Mouse (Mus musculus): Measurements from ENCODE around the gene Rab23.
"Not testable (repeated sequence)": the region's sequence is repeated elsewhere in the genome, so short reads cannot be mapped to it uniquely, and the experiment has no call there.

Gene Rab23

GRCm38 (mm10) chr1:33733044-33733443 lies 13.4 kb downstream of the Rab23 start:
- no peak for DNase-seq (ENCODE audit: low spot score in 2 of 2)

GRCm38 (mm10) chr1:33734001-33734685 lies 14.5 kb downstream of the Rab23 start:
- no peak for DNase-seq (ENCODE audit: low spot score in 2 of 2)

GRCm38 (mm10) chr1:33738281-33738680 lies 18.6 kb downstream of the Rab23 start:
- no peak for DNase-seq (ENCODE audit: low spot score in 2 of 2)

DNA sequence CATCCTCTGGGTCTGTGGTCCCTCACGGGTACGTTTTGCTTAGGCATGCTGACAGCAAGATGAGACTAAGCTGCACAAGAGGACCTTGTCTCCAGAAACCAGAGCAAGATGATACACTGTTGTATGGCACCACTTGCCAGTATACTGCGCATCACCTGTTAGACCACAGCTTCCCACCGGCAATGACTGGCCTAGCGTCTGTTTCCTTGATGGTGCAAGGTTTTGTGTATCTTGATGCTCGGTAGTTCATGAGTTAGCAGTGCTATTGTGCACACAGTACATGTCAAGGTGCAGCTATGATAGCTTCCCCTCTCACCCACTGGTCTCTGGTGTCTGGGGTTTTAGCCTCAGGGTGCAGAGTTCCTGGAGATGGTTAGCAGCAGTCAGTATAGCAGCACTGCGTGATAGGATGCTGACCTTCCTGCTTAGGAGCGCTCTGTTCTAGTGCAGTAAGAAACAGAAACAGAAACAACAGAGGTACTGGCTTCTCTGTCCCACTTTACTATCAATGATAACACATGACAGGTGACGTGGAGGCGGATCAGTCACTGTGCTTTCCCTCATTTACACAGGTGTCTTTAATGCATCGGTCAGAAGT lies 19.1 kb downstream of the Rab23 start:
- DNase-seq (ENCODE audit: low spot score in 2 of 2) = no peak

DNA sequence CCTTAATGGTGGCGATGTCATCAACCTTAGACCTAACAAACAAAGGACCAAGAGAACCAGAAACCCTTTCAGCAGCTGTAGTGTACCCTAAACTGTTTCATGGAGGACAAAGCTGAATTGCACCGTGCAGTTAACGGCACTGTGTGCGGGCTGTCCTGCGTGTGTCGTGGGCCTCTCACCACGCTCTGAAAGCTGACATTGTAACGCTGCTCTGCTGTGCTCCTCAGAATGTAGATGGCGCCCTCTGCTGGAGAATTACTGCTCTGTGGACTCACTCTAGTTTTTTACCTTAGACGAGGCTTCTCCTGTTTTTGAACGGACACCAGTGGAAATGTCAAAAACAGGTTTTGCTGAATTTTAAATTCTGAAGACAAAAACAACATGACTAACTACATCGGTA lies 19.6 kb downstream of the Rab23 start:
- DNase-seq (ENCODE audit: low spot score in 2 of 2) = peak in 1 of 2 experiments; percentile 74

DNA sequence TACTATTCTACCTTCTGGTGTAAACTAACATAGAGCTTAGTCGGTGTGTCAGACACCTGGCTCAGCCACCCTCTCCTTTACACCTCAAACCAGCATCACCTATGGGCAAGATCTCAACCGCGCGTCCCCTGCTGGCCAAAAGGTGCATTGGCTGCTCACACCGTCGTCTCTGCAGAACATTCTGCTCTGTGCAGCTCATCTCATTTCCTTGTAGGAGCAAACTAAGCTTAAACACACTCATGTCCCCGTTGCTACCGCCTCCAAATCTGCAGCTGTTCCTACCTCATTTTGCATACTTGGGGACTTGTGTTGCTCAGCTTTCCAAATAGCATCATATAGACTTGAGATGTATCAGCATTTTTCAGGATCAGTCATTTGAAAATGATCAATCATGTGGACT lies 23.2 kb downstream of the Rab23 start:
- DNase-seq (ENCODE audit: low spot score in 2 of 2) = no peak

- DNase-seq (ENCODE audit: low spot score in 2 of 2) = not testable (repeated sequence)
Observed at GRCm38 (mm10) chr1:33744815-33745214, 25.1 kb downstream of the Rab23 start.

GRCm38 (mm10) chr1:33745901-33746300 lies 26.2 kb downstream of the Rab23 start:
- DNase-seq (ENCODE audit: low spot score in 2 of 2) = no peak

DNA sequence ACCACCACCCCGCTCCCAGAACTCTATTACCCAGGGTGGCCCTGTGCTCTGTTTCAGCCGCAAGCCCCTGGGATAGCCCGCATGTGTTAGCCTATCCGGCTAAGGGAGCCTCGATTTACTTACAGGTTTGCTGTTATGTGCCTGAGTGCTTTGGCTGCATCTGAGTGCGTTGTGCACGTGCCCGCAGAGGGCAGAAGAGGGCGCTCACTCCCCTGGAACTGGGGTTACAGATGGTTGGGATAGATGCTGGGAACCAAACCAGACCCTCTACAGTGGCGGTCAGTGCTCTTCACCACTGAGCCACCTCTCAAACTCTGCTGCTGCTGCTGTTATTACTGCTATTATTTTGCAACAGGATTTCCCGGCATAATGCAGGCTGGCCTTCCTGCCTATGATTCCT lies 29.4 kb downstream of the Rab23 start:
- no peak for DNase-seq (ENCODE audit: low spot score in 2 of 2)

- not testable (repeated sequence) for DNase-seq (ENCODE audit: low spot score in 2 of 2)
Observed at GRCm38 (mm10) chr1:33749709-33750108, 30.0 kb downstream of the Rab23 start.

GRCm38 (mm10) chr1:33751283-33751682 lies 31.6 kb downstream of the Rab23 start:
- DNase-seq (ENCODE audit: low spot score in 2 of 2) = no peak

GRCm38 (mm10) chr1:33754089-33754488 lies 34.4 kb downstream of the Rab23 start:
- DNase-seq (ENCODE audit: low spot score in 2 of 2) = no peak

GRCm38 (mm10) chr1:33754965-33755735 lies 35.5 kb downstream of the Rab23 start:
- no peak for DNase-seq (ENCODE audit: low spot score in 2 of 2)

DNA sequence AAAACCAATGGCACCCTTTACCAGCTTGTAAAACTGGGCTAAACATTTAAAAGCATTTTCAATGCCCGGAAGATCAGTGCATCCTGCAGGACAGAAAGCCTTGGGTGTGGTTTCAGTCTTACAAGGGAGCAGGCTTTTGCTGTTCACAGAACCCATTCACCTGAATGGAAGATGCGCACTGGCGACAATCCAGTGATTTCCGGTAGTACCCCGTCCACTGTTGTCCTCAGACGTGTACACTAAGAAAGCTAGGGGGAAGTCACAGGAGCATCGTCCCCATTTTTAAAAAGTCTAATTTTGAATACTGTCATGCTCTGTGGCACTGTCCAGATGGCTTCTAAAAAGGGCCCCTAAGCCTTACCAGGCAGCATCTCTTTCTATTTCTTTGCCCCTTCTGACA lies 36.1 kb downstream of the Rab23 start:
- DNase-seq (ENCODE audit: low spot score in 2 of 2) = no peak

GRCm38 (mm10) chr1:33756258-33757032 lies 36.8 kb downstream of the Rab23 start:
- no peak for DNase-seq (ENCODE audit: low spot score in 2 of 2)

GRCm38 (mm10) chr1:33757033-33757413 lies 37.3 kb downstream of the Rab23 start:
- DNase-seq (ENCODE audit: low spot score in 2 of 2) = no peak

GRCm38 (mm10) chr1:33757491-33758041 lies 37.9 kb downstream of the Rab23 start, which contains the start of gene Bag2:
Bag2 (minus strand) TSS chr1:33757795.
- peak in 1 of 2 experiments; percentile 46 for DNase-seq (ENCODE audit: low spot score in 2 of 2)

GRCm38 (mm10) chr1:33758488-33758887 lies 38.8 kb downstream of the Rab23 start:
- no peak for DNase-seq (ENCODE audit: low spot score in 2 of 2)

GRCm38 (mm10) chr1:33763826-33764225 lies 44.1 kb downstream of the Rab23 start:
- no peak for DNase-seq (ENCODE audit: low spot score in 2 of 2)

DNA sequence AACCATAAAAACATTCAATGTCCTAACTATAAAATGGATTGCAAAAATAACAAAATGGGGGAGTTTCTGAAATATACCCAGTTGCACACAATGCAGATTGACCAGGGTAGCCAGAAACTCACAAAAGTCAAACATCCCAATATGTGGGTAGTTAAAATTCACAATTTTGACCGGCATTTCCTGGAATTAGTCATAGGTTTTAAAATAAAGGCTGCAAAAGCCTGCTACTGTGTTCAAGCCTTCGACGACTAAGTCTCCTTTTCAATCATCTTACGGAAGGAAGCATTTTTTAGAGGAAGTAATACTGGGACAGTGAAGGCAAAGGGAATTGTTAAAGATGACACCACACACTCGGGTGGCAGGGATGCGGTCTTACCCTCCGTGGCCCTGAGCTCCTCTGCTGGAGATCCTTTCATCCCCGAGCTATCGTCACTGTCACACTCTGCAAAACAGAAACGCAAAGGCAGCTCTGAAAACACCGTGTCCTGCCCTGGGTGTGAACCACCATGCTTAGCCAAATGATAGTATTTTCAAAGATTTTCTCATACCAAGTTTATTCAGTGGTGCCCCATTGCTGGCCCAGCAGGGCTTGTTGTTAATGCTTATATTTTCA lies 45.9 kb downstream of the Rab23 start:
- DNase-seq (ENCODE audit: low spot score in 2 of 2) = no peak

Measured in frontal cortex, postnatal 14 days (tissue).